Mouse (Mus musculus): ENCODE data around the gene Sarnp. TPM values are rescaled to one million over a fixed set of nuclear protein-coding genes. Genes with fewer than 3 reads are reported as not detected.

Sarnp gene
- polyA plus RNA-seq, 1 experiment = 12.3 TPM

DNA sequence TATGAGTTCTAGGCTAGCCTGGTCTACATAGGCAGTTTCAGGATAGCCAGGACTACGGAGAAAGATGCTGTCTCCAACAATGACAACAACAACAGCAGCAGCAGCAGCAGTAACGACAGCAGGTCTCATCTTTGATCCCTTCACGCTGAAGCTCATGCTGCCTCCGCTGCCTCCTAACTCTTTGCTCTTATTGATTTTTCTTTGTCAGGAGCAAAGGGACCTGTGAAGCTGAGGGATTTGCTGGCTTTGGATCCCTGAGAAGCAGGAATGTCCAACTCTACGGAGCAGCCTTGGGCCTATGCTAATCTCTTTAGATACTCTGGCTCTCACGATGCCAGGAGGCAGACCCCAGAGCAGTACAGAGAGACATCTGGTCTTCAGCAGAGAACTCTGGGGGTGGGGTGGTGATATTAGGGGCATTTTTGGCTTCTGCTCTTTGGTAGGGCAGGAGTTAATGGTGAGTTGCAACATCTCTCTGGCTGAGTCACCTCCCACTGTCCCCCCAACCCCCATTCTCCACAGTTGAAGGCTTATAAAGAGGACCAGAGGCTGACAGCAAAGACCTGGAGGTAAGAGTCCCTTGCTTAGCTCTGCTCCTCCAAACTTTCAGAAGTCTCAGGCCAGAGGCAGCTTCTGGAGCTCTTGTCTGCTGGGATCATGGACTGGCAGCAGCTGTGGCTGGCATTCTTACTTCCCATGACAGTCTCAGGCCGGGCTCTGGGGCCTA is 26.6 kb upstream of the Sarnp start, which contains the start of gene Mmp19:
Gene Mmp19 (plus strand): TSS at position 513 of the 727 bp plus-strand sequence.
- no peaks in the 10 kb centered on the region for H3K4me1 ChIP-seq (replicated peaks; ENCODE audit: control insufficient read depth, insufficient read depth, low read length)
- no peak for TF ChIP-seq POLR2A (IDR thresholded peaks at IDR 0.05; ENCODE audit: control insufficient read depth, extremely low read depth, insufficient read depth, low read length, poor library complexity)
- TF ChIP-seq CTCF (IDR thresholded peaks at IDR 0.05; ENCODE audit: borderline replicate concordance, control insufficient read depth, extremely low read depth, insufficient read depth, low read length, poor library complexity) = no peak
- H3K36me3 ChIP-seq (ENCODE audit: control insufficient read depth, insufficient read depth, low read length) = no peaks in the 10 kb centered on the region
- DNase-seq = no peak
- 93% methylated on average over 7 of the region's 7 CpGs for WGBS
- no peaks in the 10 kb centered on the region for H3K27me3 ChIP-seq (ENCODE audit: control insufficient read depth, insufficient read depth, low read length)
- H3K4me3 ChIP-seq (ENCODE audit: control insufficient read depth, insufficient read depth, low read length) = no peak within 1 kb of the TSS
- H3K27ac ChIP-seq (ENCODE audit: control insufficient read depth, insufficient read depth, low read length) = no peak within 1 kb of the TSS

DNA sequence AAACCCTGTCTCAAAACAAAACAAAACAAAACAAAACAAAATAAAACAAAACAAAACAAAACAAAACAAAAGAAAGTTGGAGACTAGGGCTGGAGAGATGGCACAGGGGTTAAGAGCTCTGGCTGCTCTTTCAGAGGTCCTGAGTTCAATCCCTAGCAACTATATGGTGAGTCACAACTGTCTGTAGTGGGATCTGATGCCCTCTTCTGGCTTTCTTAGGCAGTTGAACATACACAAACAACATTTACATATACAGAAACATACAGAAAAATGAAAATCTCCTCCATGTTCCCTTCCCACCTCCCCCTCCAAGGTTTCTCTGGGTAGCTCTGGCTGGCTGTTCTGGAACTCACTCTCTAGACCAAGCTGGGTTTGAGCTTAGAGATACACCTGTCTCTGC is 25.1 kb upstream of the Sarnp start:
- no peak overlapping the region for H3K27ac ChIP-seq (ENCODE audit: control insufficient read depth, insufficient read depth, low read length)
- H3K4me1 ChIP-seq (replicated peaks; ENCODE audit: control insufficient read depth, insufficient read depth, low read length) = no peaks in the 10 kb centered on the region
- no peak for TF ChIP-seq POLR2A (IDR thresholded peaks at IDR 0.05; ENCODE audit: control insufficient read depth, extremely low read depth, insufficient read depth, low read length, poor library complexity)
- TF ChIP-seq CTCF (IDR thresholded peaks at IDR 0.05; ENCODE audit: borderline replicate concordance, control insufficient read depth, extremely low read depth, insufficient read depth, low read length, poor library complexity) = no peak
- H3K36me3 ChIP-seq (ENCODE audit: control insufficient read depth, insufficient read depth, low read length) = no peaks in the 10 kb centered on the region
- no peak overlapping the region for H3K4me3 ChIP-seq (ENCODE audit: control insufficient read depth, insufficient read depth, low read length)
- DNase-seq = no peak
- H3K27me3 ChIP-seq (ENCODE audit: control insufficient read depth, insufficient read depth, low read length) = no peaks in the 10 kb centered on the region

DNA sequence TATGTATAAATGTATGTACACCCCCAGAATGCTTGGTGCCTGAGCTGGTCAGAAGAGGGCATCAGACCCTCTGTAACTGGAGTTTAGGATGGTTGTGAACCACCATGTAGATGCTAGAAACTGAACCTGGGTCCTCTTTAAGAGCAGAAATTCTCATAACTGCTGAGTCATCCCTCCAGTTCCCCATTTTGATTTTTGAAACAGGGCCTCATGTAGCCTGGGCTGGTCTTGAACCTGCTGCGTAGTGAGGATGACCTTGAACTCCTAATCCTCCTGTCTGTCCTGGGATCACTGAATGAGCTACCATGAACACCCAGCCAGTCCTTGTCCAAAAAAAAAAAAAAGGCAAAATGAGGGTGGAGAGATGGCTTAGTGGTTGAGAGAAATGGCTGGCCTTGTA is 23.9 kb upstream of the Sarnp start:
- 86% methylated on average over 1 of the region's 1 CpGs for WGBS
- Histone ChIP-seq H3K27me3 (ENCODE audit: control insufficient read depth, insufficient read depth, low read length) (no peaks in the 10 kb centered on the region), H3K27ac (ENCODE audit: control insufficient read depth, insufficient read depth, low read length) (no peak overlapping the region), H3K4me1 (replicated peaks; ENCODE audit: control insufficient read depth, insufficient read depth, low read length) (no peaks in the 10 kb centered on the region), H3K4me3 (ENCODE audit: control insufficient read depth, insufficient read depth, low read length) (no peak overlapping the region), H3K36me3 (ENCODE audit: control insufficient read depth, insufficient read depth, low read length) (no peaks in the 10 kb centered on the region)
- TF ChIP-seq POLR2A (IDR thresholded peaks at IDR 0.05; ENCODE audit: control insufficient read depth, extremely low read depth, insufficient read depth, low read length, poor library complexity) = no peak
- no peak for TF ChIP-seq CTCF (IDR thresholded peaks at IDR 0.05; ENCODE audit: borderline replicate concordance, control insufficient read depth, extremely low read depth, insufficient read depth, low read length, poor library complexity)
- no peak for DNase-seq

DNA sequence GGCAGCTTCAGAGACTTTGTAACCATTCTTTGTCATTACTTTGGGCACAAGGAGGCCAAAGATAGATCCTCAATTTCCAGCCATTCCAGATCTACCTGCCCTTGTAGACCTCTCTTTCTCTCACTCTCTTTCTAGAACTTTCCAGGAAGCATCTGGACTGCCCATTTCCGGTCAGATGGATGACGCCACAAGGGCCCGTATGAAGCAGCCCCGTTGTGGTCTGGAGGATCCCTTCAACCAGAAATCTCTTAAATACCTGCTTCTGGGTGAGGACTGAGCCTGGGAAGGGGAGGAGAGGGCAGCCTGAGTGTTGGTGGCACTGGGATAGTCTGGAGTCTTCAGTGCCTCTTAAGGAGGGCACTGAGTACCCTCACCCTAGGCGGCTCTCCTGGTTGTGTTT is 22.7 kb upstream of the Sarnp start:
- no peak overlapping the region for H3K27ac ChIP-seq (ENCODE audit: control insufficient read depth, insufficient read depth, low read length)
- no peak for TF ChIP-seq POLR2A (IDR thresholded peaks at IDR 0.05; ENCODE audit: control insufficient read depth, extremely low read depth, insufficient read depth, low read length, poor library complexity)
- no peak for TF ChIP-seq CTCF (IDR thresholded peaks at IDR 0.05; ENCODE audit: borderline replicate concordance, control insufficient read depth, extremely low read depth, insufficient read depth, low read length, poor library complexity)
- 74% methylated on average over 5 of the region's 5 CpGs for WGBS
- no peaks in the 10 kb centered on the region for H3K36me3 ChIP-seq (ENCODE audit: control insufficient read depth, insufficient read depth, low read length)
- DNase-seq = no peak
- no peak overlapping the region for H3K4me3 ChIP-seq (ENCODE audit: control insufficient read depth, insufficient read depth, low read length)
- H3K27me3 ChIP-seq (ENCODE audit: control insufficient read depth, insufficient read depth, low read length) = no peaks in the 10 kb centered on the region
- H3K4me1 ChIP-seq (replicated peaks; ENCODE audit: control insufficient read depth, insufficient read depth, low read length) = no peaks in the 10 kb centered on the region

DNA sequence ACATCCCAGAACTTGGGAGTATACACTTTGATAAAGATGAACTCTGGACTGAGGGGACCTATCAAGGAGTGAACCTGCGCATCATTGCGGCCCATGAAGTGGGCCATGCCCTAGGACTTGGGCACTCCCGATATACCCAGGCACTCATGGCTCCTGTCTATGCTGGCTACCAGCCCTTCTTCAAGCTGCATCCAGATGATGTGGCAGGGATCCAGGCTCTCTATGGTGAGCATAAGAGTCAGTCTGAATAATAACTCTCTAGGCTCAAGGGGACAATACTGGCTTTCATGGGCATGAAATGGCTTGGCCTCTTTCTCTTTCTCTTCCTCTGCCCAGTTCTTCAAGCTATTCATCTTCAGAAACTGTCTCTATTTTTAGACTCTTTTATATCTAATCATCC is 21.6 kb upstream of the Sarnp start:
- H3K4me1 ChIP-seq (replicated peaks; ENCODE audit: control insufficient read depth, insufficient read depth, low read length) = no peaks in the 10 kb centered on the region
- no peak overlapping the region for H3K27ac ChIP-seq (ENCODE audit: control insufficient read depth, insufficient read depth, low read length)
- no peak for DNase-seq
- no peak for TF ChIP-seq CTCF (IDR thresholded peaks at IDR 0.05; ENCODE audit: borderline replicate concordance, control insufficient read depth, extremely low read depth, insufficient read depth, low read length, poor library complexity)
- no peak for TF ChIP-seq POLR2A (IDR thresholded peaks at IDR 0.05; ENCODE audit: control insufficient read depth, extremely low read depth, insufficient read depth, low read length, poor library complexity)
- WGBS = over 99% methylated on average over 3 of the region's 3 CpGs
- H3K36me3 ChIP-seq (ENCODE audit: control insufficient read depth, insufficient read depth, low read length) = no peaks in the 10 kb centered on the region
- H3K27me3 ChIP-seq (ENCODE audit: control insufficient read depth, insufficient read depth, low read length) = no peaks in the 10 kb centered on the region
- H3K4me3 ChIP-seq (ENCODE audit: control insufficient read depth, insufficient read depth, low read length) = no peak overlapping the region

DNA sequence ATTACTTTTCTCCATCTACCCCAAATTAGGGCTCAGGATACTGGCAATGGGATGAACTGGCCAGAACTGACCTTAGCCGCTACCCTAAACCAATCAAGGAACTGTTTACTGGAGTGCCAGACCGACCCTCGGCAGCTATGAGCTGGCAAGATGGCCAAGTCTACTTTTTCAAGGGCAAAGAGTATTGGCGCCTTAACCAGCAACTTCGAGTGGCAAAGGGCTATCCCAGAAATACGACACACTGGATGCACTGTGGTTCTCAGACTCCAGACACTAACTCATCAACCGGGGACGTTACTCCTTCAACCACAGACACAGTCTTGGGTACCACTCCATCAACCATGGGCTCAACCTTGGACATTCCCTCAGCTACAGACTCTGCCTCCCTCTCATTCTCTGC is 18.5 kb upstream of the Sarnp start:
- no peaks in the 10 kb centered on the region for H3K27me3 ChIP-seq (ENCODE audit: control insufficient read depth, insufficient read depth, low read length)
- no peak overlapping the region for H3K27ac ChIP-seq (ENCODE audit: control insufficient read depth, insufficient read depth, low read length)
- 97% methylated on average over 8 of the region's 8 CpGs for WGBS
- H3K36me3 ChIP-seq (ENCODE audit: control insufficient read depth, insufficient read depth, low read length) = no peaks in the 10 kb centered on the region
- peaks cover 3% of the 10 kb centered on the region for H3K4me1 ChIP-seq (replicated peaks; ENCODE audit: control insufficient read depth, insufficient read depth, low read length)
- no peak overlapping the region for H3K4me3 ChIP-seq (ENCODE audit: control insufficient read depth, insufficient read depth, low read length)
- TF ChIP-seq POLR2A (IDR thresholded peaks at IDR 0.05; ENCODE audit: control insufficient read depth, extremely low read depth, insufficient read depth, low read length, poor library complexity) (no peak), CTCF (IDR thresholded peaks at IDR 0.05; ENCODE audit: borderline replicate concordance, control insufficient read depth, extremely low read depth, insufficient read depth, low read length, poor library complexity) (no peak)
- no peak for DNase-seq
